Mouse (Mus musculus) lung, adult 18-20 months (tissue): ENCODE results near the gene Plagl2.

Source experiments
- DNase-seq, 2 experiments: peaks; one replicate each; pipeline ENCODE4 v3.0.0; 2022; ENCODE audit warnings: mixed read lengths in 2 of 2

Gene Plagl2

DNA sequence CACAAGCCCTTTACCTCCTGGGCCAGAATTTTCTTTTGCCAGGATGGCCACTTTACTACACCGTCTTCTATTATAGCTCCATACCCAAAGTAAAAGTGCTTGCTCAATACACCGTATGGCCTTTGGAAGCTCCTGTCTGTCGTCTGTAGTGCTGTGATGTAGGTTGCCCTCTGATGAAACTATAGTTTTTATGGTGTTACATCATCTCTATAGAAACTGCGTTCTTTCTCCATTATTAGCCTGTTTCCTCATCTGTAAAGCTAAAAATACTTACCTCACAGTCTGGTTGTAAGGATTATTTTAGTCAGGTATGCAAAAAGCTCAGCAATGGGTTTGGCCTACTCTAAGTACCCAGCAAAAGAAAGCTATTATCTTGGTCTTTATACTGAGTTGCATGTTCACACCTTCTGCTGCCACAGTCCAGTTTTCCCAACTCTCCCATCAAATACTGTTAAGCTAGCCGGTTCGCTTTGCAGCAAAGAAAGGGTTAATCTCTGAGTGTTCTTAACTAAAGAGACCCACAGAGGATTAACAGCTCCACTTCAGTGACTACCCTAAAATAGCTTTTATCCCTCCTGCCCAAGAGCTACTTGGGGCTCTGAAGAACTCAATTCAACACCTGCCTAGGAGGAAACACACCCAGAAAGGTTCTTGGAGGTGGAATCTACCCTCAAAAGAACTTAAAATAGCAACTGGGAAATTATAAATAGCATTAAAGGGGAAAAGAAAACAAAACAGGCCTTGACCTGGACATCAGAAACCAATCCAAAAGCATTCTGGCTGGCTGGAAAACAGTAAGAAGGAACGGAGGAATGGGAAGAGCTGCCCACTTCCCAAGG is 2.0 kb downstream of the Plagl2 start:
- peak in 1 of 2 experiments; percentile 55 for DNase-seq

DNA sequence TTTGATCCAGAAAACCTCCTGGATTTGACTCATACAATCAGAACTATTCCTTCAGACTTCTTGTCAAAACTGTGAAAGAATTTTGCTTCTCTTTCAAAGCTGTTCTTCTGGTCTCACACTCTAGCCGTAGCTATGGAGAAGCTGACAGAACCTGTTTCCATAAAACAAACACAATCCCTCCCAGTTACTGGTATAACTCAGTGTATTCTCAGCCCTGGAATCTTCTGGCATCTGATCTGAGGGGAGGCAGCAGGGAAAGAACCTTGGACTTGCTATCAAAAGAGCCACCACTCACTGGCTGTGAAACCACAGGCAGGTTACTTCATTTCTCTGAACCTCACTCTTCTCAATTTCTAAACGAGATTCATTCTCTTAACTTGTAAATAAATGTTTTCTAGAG is 2.8 kb downstream of the Plagl2 start:
- DNase-seq = peak in 1 of 2 experiments; percentile 63

DNA sequence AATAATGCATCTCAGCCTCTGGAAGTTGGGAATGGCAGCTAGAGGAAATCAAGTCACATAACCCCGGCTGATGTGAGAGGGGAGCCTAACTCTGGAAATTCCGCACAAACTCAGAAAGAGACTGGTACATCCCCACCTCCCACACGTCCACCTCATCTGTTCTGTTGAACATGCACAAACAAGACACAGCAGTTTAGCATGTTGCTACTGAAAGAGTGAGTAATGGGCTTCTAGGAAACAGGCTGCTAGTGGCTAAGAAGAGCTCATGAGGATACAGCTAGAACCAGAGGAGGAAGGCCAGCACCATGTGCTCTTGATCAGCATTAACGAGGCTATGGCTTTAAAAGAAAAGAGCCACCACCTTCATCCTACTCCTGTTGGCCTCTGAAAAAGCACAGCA is 3.3 kb downstream of the Plagl2 start:
- no peak for DNase-seq

DNA sequence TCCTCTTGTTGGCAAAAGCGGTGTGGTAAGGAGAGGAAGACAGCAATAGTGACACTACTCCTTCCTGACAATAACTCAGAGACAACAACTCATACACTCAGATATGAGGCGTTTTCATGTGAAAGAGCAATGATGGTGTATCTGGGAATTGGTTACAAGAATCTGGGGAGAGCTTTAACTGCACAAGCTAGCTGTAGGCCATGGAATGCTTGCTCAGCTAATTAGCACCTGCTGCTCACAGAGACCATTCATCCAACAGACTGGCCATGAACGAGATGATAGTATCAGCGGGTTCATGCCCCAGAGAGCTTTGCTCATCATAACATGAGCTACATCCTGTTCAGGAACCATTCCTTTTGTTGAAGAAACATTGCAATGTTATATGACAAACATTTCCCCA is 4.0 kb downstream of the Plagl2 start:
- no peak for DNase-seq

DNA sequence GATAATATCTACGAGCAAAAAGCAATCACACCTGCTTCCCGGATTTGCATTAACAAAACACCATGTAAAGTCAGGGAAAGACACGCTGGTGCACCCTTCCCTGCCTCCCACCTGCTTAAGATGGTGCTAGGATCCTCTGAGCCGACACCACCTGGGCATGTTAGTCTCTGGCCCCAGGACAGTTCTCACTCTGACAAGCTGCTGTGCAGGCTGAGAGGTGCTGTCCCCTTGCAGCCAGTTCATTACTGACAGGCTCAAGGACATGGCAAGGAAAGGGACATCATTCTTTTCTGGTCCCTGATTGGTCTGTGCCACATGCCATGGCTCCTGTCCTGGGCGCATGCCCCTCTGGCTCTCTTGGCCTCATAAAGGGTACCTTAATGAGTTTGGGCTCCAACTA is 12.7 kb downstream of the Plagl2 start:
- no peak for DNase-seq

DNA sequence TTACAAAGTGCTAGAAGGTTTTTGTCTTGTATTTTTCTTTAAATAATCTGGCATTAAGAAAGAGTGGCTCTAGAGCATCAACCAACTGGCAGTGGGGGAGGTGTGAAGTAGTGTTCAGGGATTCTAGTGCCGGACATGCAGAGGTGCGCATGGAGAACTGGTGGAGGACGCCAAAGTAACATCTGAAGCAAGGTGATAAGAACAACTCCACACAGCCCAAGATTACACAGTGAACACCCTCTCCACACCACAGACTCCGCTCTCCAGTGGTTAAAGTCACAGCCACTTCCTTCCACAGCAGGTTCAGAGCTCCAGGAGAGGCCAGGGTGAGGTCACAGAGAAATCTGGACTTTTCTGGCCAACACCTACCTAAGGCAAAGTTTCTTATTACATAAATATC is 13.3 kb downstream of the Plagl2 start:
- no peak for DNase-seq

DNA sequence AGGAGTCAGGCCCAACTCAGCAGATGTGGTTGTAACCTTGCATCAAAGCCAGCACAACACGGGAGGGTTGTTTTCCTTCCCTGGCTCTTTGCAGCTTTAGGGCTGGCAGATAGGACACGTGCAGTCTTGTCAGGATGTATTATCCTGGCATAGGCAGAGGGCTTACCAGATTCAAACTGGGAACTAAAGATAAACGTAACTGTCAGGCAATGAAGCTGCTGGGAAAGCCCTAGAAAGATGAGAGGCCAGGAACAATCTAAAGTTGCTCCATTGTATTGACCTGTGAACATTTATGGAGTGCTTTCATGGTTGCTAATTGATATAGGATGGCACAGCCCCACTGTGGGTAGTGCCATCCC is 15.7 kb downstream of the Plagl2 start:
- DNase-seq = no peak

DNA sequence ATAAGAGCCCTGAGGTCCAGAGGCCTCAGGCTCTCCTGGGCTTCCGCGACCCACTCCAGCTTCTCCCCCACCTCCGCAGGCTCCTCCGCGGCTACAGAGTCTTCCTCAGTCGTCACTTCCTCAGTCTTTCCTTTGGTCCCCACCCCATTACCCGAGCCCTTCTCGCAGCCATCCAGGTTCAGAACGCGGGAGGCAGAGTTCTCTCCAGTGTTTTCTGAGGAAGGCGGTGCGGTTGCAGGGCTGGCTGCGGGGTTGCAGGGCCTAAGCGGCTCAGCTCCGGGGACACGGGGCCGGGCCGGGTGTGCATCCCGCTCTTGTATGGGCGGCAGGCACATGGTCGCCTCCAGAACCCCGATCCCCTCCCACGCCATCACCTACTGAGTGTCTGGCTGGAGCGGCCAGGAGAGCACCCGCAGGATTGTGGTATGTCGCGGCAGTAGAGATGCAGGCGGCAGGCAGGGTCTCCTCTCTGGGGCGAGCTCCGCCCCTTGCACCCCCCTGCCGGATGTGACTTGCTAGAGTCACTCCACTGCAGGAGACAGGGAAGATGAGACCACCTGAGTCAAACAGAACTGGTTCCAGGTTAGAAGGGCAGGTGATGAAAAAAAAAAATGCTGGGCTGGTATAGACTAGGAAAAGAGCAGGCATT is 16.2 kb downstream of the Plagl2 start, which contains the start of gene Tspyl3:
Gene Tspyl3 (minus strand): TSS at position 496 of the 649 bp plus-strand sequence.
- peak; percentile 34 to 50 for DNase-seq

DNA sequence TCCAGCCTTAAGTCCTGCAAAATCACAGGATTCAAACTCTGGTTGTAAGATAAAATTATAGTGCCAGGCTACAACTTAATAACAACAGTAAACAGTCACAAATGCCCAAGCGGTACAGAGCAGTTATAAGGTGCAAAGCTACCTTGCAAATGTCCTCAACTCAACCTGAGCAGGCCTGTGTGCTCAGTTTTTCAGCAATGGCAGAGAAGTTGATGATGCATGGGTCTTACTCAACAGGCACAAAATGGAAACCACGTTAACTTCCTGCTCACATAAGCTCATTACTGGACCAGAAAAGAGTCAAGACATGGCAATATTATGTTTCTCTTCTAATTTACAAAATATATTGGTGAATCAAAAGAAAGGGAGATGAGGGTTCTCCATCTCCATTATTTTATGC is 18.7 kb downstream of the Plagl2 start:
- DNase-seq = no peak

DNA sequence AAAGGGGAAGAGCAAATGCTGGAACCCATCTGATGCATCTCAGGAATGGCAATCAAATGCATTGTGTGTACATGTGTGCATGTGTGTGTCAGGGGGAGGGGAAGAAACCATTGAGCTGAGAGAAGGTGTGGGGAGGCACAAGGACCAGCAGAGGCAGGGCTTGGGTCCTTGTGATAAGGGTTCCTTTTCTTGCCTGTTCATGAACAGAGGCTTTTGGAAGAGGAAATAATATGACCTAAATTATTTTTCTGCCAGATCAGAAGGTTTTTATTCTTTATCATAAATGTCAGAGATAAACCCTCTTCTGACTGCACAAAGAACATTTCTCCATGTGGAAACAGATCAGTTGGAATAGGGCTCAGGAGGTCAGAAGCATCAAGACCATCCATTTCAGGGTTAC is 19.1 kb downstream of the Plagl2 start:
- no peak for DNase-seq

DNA sequence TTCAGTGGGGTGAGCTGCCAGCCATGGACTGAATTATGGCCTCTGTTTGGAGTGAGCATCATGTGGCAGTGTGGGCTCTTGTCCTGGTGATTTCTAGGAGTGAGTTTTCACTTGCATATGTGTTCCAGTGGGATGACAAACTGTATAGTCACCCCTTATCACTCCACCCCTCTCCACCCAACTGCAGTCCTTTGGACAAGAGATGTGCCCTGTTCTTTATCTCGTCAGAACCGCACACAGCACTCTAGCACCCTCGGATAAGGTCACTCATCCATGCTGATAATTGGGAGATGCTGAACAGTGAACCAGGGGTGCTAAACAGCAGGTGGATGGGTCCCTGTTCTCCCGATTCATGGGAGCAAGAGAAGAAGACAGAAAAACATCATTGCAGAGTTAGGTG is 19.6 kb downstream of the Plagl2 start:
- DNase-seq = no peak

DNA sequence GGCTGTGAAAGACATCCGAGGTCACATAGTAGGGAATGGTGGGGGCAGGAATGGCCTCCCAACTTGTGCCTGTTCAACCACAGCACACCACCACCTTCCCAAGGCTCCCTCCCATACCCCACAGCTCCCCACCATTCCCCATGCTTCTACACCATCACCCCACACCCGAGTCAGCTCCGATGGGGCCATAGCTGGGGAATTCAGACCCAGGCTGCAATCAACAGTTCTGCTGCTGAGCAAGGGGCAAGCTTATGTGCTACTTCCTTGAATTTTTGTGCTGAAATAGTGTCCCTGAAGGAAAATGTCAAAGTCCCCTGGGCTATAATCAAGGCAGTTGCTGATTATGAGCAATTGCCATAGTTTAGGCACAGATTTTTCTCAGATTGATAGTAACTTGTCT is 22.7 kb downstream of the Plagl2 start:
- no peak for DNase-seq

DNA sequence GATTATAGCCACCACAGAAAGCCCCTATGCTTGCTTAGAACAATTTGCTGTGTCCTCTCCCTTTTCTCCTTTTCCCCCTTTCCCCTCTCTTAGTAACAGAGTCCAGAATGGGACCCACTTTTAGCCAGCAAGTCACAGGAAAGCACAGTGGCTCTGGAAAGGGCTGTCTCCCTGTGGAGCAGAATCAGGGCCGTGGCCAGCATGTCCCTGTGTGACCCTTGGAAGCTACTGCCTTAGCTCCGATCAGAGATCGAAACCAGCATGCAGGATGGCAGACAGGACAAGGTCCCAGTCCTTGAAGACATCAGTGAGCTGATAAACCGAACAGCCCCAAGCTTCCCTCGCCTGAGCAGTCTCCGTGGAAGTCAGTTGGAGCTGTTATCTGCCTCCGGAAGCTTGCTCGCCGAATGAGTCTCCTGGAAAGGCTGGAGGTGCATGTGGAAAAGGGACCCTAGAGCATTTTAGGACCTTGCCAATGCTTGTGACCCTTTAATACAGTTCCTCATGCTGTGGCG is 23.3 kb downstream of the Plagl2 start:
- no peak for DNase-seq

DNA sequence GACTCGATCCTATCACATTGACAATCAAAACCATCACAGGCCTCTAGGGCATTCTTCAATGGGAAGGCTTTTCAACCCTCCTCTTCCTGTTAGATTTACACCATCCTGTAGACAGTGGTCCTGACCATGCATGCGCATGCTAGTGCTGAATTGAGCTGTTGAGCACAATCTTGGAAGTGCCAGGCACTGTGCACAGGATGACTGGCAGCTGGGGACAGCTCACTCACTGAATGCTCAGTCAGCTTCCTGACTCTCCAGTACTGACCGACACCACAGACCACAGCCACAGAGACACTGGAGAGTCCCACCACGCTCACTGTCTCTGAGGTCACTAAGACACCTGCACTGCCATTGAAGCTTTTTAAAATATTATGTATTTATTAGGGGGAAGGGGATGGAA is 25.8 kb downstream of the Plagl2 start:
- DNase-seq = no peak

DNA sequence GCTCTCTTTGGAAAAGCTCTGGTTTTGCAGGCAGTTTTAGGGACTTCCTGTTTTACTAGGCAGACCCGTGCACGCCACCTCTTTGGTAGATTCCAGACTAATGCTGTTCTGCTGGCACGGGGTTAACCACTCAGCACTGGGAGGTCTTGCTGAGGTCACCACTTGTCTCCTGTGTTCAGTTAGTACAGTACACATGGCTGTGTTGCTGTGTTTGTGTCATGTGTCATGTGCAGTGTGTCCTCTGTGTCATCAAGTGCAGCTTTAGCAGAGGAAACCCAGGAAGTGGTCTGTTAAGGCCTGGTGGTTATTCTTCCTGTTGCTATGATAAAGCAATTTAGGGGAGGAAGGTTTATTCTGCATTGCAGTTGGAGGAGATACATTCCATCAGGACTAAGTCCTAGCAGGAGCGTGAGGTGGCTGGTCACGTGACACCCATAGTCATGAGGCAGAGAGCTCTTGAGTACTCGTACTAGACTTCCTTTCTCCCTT is 26.4 kb downstream of the Plagl2 start:
- DNase-seq = peak; percentile 35 to 44

DNA sequence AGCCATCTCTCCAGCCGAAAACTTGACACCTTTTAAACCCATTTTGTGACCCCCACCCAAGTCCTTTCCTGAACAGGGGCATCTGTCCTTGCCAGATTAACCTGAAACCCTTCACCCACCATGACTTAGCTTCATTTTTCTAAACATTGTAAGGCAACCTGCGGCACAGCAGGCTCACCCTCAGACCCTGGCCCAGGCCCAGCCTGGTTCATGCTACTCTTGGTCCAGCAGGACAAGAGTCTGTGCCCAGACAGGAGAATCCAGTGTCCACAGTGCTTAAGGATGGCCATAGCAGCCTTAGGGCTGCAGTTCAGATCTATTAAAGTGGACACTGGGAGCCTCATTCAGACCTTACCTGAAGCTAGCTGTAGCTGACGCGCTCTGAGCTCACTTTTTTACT is 27.9 kb downstream of the Plagl2 start:
- no peak for DNase-seq

DNA sequence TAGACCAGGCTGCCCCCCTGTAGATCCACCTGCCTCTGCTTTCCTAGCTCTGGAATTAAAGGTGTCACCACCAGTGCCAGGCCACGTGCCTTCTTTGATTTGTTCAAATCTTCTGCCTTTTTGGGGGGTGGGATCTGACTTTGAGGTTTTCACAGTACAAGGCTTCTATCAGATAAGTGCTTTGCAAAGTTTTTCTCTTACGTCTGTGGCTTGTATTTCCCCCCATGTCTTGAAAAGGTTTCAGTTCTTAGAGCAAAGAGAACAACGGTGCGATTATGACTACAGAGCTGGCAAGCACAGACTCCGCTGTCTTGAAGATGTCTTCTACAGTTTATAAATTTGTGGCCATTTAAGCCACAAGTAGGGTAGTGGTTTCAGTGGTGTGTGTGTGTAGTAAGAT is 29.8 kb downstream of the Plagl2 start:
- no peak for DNase-seq

DNA sequence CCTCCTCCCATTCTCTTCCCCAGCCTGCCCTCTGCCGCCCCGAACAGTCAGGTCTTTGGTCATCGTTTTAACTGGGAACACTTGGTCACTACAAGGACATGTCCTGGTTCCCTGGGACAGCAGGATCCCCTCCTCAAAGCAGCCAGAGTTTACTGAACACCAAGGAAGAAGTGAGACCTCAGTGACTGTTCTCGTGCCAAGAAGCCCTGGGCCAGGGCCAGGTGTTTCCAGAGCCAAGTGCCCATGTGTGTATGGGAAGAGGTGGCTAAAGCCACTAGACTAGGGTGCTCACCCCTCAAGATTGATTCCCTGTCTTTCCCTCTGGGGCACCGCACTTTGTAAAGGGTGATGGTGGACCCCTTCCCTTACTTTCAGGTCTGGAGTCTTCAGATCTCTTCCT is 31.9 kb downstream of the Plagl2 start:
- no peak for DNase-seq

DNA sequence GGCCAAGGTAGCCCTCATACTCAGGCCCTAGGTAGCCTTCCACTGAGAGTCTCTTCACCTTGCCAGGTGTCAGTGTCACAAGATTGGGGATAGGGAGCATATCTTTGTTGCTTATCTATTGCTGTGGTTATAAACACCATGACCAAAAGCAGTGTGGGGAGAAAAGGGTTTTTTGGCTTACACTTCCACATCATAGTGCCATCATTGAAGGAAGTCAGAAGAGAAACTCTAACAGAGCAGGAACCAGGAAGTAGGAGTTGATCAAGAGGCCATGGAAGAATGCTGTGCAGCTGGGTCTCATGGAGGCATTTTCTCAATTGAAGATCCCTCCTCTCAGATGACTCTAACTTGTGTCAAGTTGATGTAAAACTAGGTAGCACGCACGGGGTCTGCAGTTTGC is 33.1 kb downstream of the Plagl2 start:
- no peak for DNase-seq

DNA sequence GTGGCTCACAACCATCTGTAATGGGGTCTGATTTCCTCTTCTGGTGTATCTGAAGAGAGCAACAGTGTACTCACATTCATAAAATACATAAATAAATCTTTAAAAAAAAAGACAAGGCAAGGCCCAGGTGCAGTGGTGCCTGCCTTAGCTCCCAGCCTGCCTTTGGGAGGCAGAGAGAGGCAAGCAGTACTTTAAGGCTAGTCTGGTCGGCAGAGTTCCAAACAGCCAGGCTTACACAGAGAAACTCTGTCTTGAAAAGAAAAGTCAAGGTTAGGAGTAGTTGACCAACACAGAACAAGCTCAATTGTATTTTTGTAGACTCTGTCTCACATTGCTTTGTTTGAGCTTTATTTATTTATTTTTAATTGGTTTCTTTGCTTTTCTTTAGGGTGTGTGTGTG is 38.5 kb downstream of the Plagl2 start:
- no peak for DNase-seq

DNA sequence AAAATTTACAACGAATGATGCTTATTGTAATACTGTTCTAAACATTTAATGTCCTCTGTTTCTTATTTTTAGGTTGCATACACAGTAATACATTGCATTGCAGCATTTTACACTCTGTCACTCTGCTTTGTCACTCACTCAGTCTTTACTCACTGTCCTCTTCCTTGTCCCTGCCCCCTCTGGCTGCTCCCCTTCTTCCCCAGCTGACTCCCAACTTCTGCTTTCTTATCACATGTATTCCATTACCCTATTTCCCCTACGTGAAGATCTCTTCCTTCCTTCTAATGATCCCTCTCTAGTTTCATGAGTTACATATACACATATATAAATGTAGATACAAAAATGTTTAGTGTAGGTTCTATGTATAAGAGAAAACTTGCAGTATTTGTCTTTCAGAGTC is 42.1 kb downstream of the Plagl2 start:
- no peak for DNase-seq

DNA sequence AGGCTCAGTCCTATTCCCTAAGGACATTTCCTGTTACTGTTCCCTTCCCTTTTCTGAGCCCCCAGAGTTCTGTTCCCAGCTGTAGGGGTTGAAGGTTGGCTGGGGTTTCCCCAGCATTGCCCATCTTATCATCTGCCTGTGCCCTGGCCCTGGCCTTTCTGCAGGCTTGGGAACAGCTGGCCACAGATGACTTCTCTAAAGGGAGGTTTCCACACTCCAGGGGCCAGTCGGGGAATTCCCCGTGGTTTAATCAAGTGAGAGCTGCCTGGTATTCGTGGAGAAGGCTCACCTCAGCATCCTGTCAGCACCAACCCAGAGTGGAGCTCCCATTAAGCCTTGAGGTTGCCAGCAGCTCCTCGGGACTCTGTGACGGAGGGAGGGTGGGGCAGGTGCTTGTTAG is 42.7 kb downstream of the Plagl2 start:
- no peak for DNase-seq

DNA sequence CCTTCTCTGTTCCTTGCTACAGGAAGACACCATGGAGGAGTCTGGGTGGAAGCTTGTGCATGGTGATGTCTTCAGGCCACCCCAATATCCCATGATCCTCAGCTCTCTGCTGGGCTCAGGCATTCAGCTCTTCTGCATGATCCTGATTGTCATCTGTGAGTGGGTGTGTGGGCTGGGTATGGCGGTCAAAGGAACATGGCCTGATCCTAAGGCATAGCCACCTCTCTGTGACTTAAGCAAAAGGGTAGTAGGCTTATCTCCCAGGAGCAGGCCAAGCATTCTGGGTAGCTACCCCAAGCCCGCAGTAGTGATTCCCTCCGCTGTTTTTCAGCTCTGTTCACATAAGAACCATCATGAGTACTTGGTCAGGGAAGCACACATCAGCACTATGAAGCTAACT is 47.0 kb downstream of the Plagl2 start:
- DNase-seq = no peak

DNA sequence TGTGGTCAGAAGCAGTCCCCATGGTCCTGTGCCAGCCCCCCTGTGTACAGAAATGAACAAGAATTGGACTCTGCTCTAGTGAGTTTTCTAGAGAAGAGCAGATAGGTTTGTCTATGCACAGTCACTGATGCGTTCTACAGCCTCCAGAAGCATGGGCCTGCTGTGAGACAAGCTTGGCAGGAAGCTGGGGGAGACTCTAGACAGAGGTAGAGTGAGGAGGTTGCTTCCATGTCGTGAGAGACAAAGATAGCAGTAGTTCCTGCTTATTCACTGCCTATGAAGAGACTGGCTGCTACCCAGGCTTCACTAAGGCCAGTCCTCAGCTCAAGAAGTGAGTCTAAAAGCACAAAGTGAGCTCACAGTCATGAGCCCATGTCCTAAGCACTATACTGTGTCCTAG is 50.0 kb downstream of the Plagl2 start:
- DNase-seq = no peak
